Mouse (Mus musculus) forebrain, embryonic 10.5 days (tissue): ENCODE measurements around the gene Mak. TPM values are rescaled to one million over a fixed set of nuclear protein-coding genes. Genes with fewer than 3 reads are reported as not detected.

ENCODE experiments used
- DNase-seq: peaks from one replicate; pipeline ENCODE4 v3.0.0-alpha.2; 2017; ENCODE audit warnings: low spot score; ENCODE audit errors: extremely low spot score
- H3K27ac ChIP-seq: fragments of 300-500 bp; sonication (generic); 2 replicates; pipeline ENCODE4 v1.5.1; 2016; ENCODE audit warnings: mild to moderate bottlenecking
- H3K27me3 ChIP-seq: fragments of 300-500 bp; sonication (generic); 2 replicates; pipeline ENCODE4 v1.6.1; 2016; ENCODE audit warnings: mild to moderate bottlenecking; ENCODE audit not compliant: poor library complexity, severe bottlenecking
- H3K36me3 ChIP-seq: fragments of 300-500 bp; sonication (generic); replicated peaks from 2 replicates; pipeline ENCODE4 v1.6.1; 2016; ENCODE audit warnings: mild to moderate bottlenecking, moderate library complexity
- H3K4me1 ChIP-seq: fragments of 300-500 bp; sonication (generic); 2 replicates; pipeline ENCODE4 v1.6.1; 2016
- H3K4me3 ChIP-seq: fragments of 300-500 bp; sonication (generic); 2 replicates; pipeline ENCODE4 v1.5.1; 2016; ENCODE audit warnings: mild to moderate bottlenecking, moderate library complexity
- H3K9me3 ChIP-seq: fragments of 300-500 bp; sonication (generic); 2 replicates; pipeline ENCODE4 v1.6.1; 2016; ENCODE audit warnings: mild to moderate bottlenecking, moderate library complexity
- WGBS: fragments of 180-500 bp; shearing (Covaris S2); methylation state at CpG from one replicate; pipeline ENCODE4 v1.1.7; 2016; 5-methylcytosine and 5-hydroxymethylcytosine counted together
- polyA plus RNA-seq: library from polyadenylated mRNA; unstranded; fragments of >200 nt; fragmentation: Nextera tagmentation; extraction: Ambion mirVana; gene quantifications from 2 replicates; pipeline ENCODE4 v1.2.1, GENCODE M21; 2016

Gene Mak
- 1.2 and 1.4 TPM in 2 replicates for polyA plus RNA-seq

GRCm38 (mm10) chr13:41079421-41079780 lies at the start of gene Mak:
Gene Mak, minus strand, starts transcription at chr13:41079706.
- peaks cover 18% of the 10 kb centered on the region for H3K4me1 ChIP-seq
- H3K36me3 ChIP-seq: no peaks in the 10 kb centered on the region
- WGBS: under 1% methylated on average over 40 of the region's 40 CpGs
- peak within 1 kb of the TSS; percentile 62 for H3K4me3 ChIP-seq
- H3K9me3 ChIP-seq: no peaks in the 10 kb centered on the region
- DNase-seq: peak; percentile 81
- peak within 1 kb of the TSS; percentile 80 for H3K27ac ChIP-seq
- H3K27me3 ChIP-seq: peaks cover 75% of the 10 kb centered on the region

- 92% methylated on average over 8 of the region's 8 CpGs for WGBS
- H3K36me3 ChIP-seq: no peaks in the 10 kb centered on the region
- H3K4me3 ChIP-seq: no peak overlapping the region
- no peak for DNase-seq
- H3K9me3 ChIP-seq: no peaks in the 10 kb centered on the region
- no peaks in the 10 kb centered on the region for H3K27me3 ChIP-seq
- H3K4me1 ChIP-seq: no peaks in the 10 kb centered on the region
- no peak overlapping the region for H3K27ac ChIP-seq
Measured at GRCm38 (mm10) chr13:41129061-41129460, 49.6 kb upstream of the Mak start.

GRCm38 (mm10) chr13:41128326-41128725 lies 48.8 kb upstream of the Mak start:
- DNase-seq: no peak
- WGBS: 90% methylated on average over 8 of the region's 8 CpGs

GRCm38 (mm10) chr13:41123666-41124225 lies 44.2 kb upstream of the Mak start:
- no peak for DNase-seq
- WGBS: 90% methylated on average over 6 of the region's 6 CpGs
- peaks cover 13% of the 10 kb centered on the region for H3K4me1 ChIP-seq
- H3K9me3 ChIP-seq: no peaks in the 10 kb centered on the region
- no peaks in the 10 kb centered on the region for H3K36me3 ChIP-seq
- H3K27ac ChIP-seq: no peak overlapping the region
- H3K4me3 ChIP-seq: no peak overlapping the region
- H3K27me3 ChIP-seq: no peaks in the 10 kb centered on the region

More at GRCm38 (mm10) chr13:41128326-41128725, 48.8 kb upstream of the Mak start:
- no peaks in the 10 kb centered on the region for H3K27me3 ChIP-seq
- H3K9me3 ChIP-seq: no peaks in the 10 kb centered on the region
- no peaks in the 10 kb centered on the region for H3K4me1 ChIP-seq
- no peaks in the 10 kb centered on the region for H3K36me3 ChIP-seq
- H3K27ac ChIP-seq: no peak overlapping the region
- H3K4me3 ChIP-seq: no peak overlapping the region

GRCm38 (mm10) chr13:41119152-41119945 lies 39.8 kb upstream of the Mak start:
- Histone ChIP-seq H3K9me3 (no peaks in the 10 kb centered on the region), H3K4me3 (no peak overlapping the region), H3K36me3 (no peaks in the 10 kb centered on the region), H3K4me1 (peaks cover 15% of the 10 kb centered on the region), H3K27me3 (peaks cover 14% of the 10 kb centered on the region), H3K27ac (no peak overlapping the region)
- DNase-seq: no peak
- WGBS: 41% methylated on average over 9 of the region's 9 CpGs

GRCm38 (mm10) chr13:41113940-41114339 lies 34.4 kb upstream of the Mak start, which contains the start of gene Sycp2l:
Gene Sycp2l, plus strand, starts transcription at chr13:41114307.
- H3K27ac ChIP-seq: no peak within 1 kb of the TSS
- no peaks in the 10 kb centered on the region for H3K9me3 ChIP-seq
- no peaks in the 10 kb centered on the region for H3K36me3 ChIP-seq
- H3K4me3 ChIP-seq: peak within 1 kb of the TSS; percentile 38
- H3K27me3 ChIP-seq: peaks cover 52% of the 10 kb centered on the region
- peaks cover 11% of the 10 kb centered on the region; the same call in 1 of the 2 replicates for H3K4me1 ChIP-seq
- DNase-seq: no peak
- WGBS: 22% methylated on average over 14 of the region's 14 CpGs

GRCm38 (mm10) chr13:41110935-41111334 lies 31.4 kb upstream of the Mak start, which contains the start of gene Gcm2:
Gene Gcm2, minus strand, starts transcription at chr13:41111035.
- H3K36me3 ChIP-seq: no peaks in the 10 kb centered on the region
- no peak for DNase-seq
- H3K27ac ChIP-seq: no peak within 1 kb of the TSS
- 83% methylated on average over 3 of the region's 3 CpGs for WGBS
- no peaks in the 10 kb centered on the region for H3K9me3 ChIP-seq
- H3K4me3 ChIP-seq: no peak within 1 kb of the TSS
- H3K27me3 ChIP-seq: peaks cover 52% of the 10 kb centered on the region
- H3K4me1 ChIP-seq: peaks cover 8% of the 10 kb centered on the region; the same call in 1 of the 2 replicates

GRCm38 (mm10) chr13:41105541-41105940 lies 26.0 kb upstream of the Mak start:
- H3K4me3 ChIP-seq: no peak overlapping the region
- peaks cover 10% of the 10 kb centered on the region; the same call in 1 of the 2 replicates for H3K27me3 ChIP-seq
- no peaks in the 10 kb centered on the region for H3K9me3 ChIP-seq
- no peaks in the 10 kb centered on the region for H3K4me1 ChIP-seq
- DNase-seq: no peak
- no peaks in the 10 kb centered on the region for H3K36me3 ChIP-seq
- no peak overlapping the region for H3K27ac ChIP-seq
- WGBS: 91% methylated on average over 13 of the region's 13 CpGs

- Histone ChIP-seq H3K9me3 (no peaks in the 10 kb centered on the region), H3K27me3 (no peaks in the 10 kb centered on the region), H3K4me3 (no peak overlapping the region), H3K4me1 (no peaks in the 10 kb centered on the region), H3K27ac (no peak overlapping the region), H3K36me3 (no peaks in the 10 kb centered on the region)
- WGBS: 77% methylated on average over 12 of the region's 12 CpGs
- DNase-seq: no peak
Measured at GRCm38 (mm10) chr13:41103841-41104525, 24.5 kb upstream of the Mak start.

- no peaks in the 10 kb centered on the region for H3K36me3 ChIP-seq
- H3K27ac ChIP-seq: no peak overlapping the region
- no peaks in the 10 kb centered on the region for H3K27me3 ChIP-seq
- no peak overlapping the region for H3K4me3 ChIP-seq
- WGBS: 90% methylated on average over 2 of the region's 2 CpGs
- no peaks in the 10 kb centered on the region for H3K9me3 ChIP-seq
- no peaks in the 10 kb centered on the region for H3K4me1 ChIP-seq
- no peak for DNase-seq
Measured at GRCm38 (mm10) chr13:41100031-41100430, 20.5 kb upstream of the Mak start.

- H3K27ac ChIP-seq: no peak overlapping the region
- H3K4me3 ChIP-seq: no peak overlapping the region
- H3K36me3 ChIP-seq: no peaks in the 10 kb centered on the region
- no peaks in the 10 kb centered on the region for H3K4me1 ChIP-seq
- H3K27me3 ChIP-seq: no peaks in the 10 kb centered on the region
- H3K9me3 ChIP-seq: no peaks in the 10 kb centered on the region
- WGBS: 90% methylated on average over 15 of the region's 15 CpGs
- no peak for DNase-seq
Measured at GRCm38 (mm10) chr13:41098325-41098724, 18.8 kb upstream of the Mak start.

GRCm38 (mm10) chr13:41097324-41098058 lies 18.0 kb upstream of the Mak start:
- H3K4me1 ChIP-seq: peaks cover 8% of the 10 kb centered on the region; the same call in 1 of the 2 replicates
- no peak overlapping the region for H3K27ac ChIP-seq
- H3K4me3 ChIP-seq: no peak overlapping the region
- H3K9me3 ChIP-seq: no peaks in the 10 kb centered on the region
- DNase-seq: no peak
- no peaks in the 10 kb centered on the region for H3K27me3 ChIP-seq
- H3K36me3 ChIP-seq: no peaks in the 10 kb centered on the region
- 88% methylated on average over 16 of the region's 16 CpGs for WGBS
